ENCODE assay signal across 18 mouse cellular contexts in genomic region chr3:117732661-117733060, GRCm38 (mm10).
"Had no signal": no experiment of that assay in that cellular context is flagged by ENCODE, and none has a peak within 500 bp of the region (broad histone marks: within the 10 kb centered on the region; RNA-seq: fewer than 3 reads in every experiment).

No protein-coding gene starts in this region.

- H3K27me3 ChIP-seq: liver, embryonic 15.5 days; lung, embryonic 15.5 days; megakaryocyte, embryonic 14.5 days; midbrain, embryonic 12.5 days; neural tube, embryonic 12.5 days; stomach, embryonic 15.5 days had no signal

- H3K9ac ChIP-seq: liver, embryonic 15.5 days; liver, postnatal 0 days; lung, embryonic 15.5 days; midbrain, embryonic 12.5 days; neural tube, embryonic 12.5 days; stomach, embryonic 15.5 days had no signal

- H3K9me3 ChIP-seq: liver, embryonic 15.5 days; lung, embryonic 15.5 days; midbrain, embryonic 12.5 days; neural tube, embryonic 12.5 days; stomach, embryonic 15.5 days had no signal

- DNase-seq: liver, postnatal 0 days; lung, adult 2 months; lung, postnatal 14 days; lung, postnatal 36 days; right cerebral cortex, postnatal 14 days; thymus, adult 2 months; thymus, postnatal 25 days; thymus, postnatal 4 days had no signal

- ATAC-seq: liver, postnatal 0 days; lung, postnatal 0 days; midbrain, embryonic 16.5 days had no signal

- H3K27ac ChIP-seq: liver, embryonic 15.5 days; lung, embryonic 15.5 days; macrophage; midbrain, embryonic 12.5 days; neural tube, embryonic 12.5 days; stomach, embryonic 15.5 days; stomach, postnatal 0 days had no signal

- H3K4me3 ChIP-seq: liver, embryonic 15.5 days; lung, embryonic 15.5 days; megakaryocyte, embryonic 14.5 days; midbrain, embryonic 12.5 days; neural tube, embryonic 12.5 days; stomach, embryonic 15.5 days had no signal

- H3K4me2 ChIP-seq: liver, embryonic 15.5 days; lung, embryonic 15.5 days; midbrain, embryonic 12.5 days; neural tube, embryonic 12.5 days; stomach, embryonic 15.5 days had no signal

- H3K36me3 ChIP-seq: liver, embryonic 15.5 days; lung, embryonic 15.5 days; midbrain, embryonic 12.5 days; neural tube, embryonic 12.5 days; stomach, embryonic 15.5 days had no signal

- H3K4me1 ChIP-seq: liver, embryonic 15.5 days; lung, embryonic 15.5 days; midbrain, embryonic 12.5 days; neural tube, embryonic 12.5 days; stomach, embryonic 15.5 days had no signal
